Mouse (Mus musculus) ES-Bruce4 (cell line): Measurements from ENCODE around the gene Tfeb.

ENCODE experiments used
- CTCF ChIP-seq: IDR thresholded peaks from one replicate; pipeline ENCODE4 v1.8.1; 2011; ENCODE audit warnings: low read depth, low read length
- EP300 ChIP-seq: IDR thresholded peaks from 2 replicates; pipeline ENCODE4 v1.6.1; 2011; ENCODE audit warnings: low read depth, low read length; ENCODE audit not compliant: insufficient read depth
- POLR2A ChIP-seq: IDR thresholded peaks from one replicate; pipeline ENCODE4 v1.8.1; 2011; ENCODE audit warnings: low read length; ENCODE audit not compliant: insufficient read depth

DNA sequence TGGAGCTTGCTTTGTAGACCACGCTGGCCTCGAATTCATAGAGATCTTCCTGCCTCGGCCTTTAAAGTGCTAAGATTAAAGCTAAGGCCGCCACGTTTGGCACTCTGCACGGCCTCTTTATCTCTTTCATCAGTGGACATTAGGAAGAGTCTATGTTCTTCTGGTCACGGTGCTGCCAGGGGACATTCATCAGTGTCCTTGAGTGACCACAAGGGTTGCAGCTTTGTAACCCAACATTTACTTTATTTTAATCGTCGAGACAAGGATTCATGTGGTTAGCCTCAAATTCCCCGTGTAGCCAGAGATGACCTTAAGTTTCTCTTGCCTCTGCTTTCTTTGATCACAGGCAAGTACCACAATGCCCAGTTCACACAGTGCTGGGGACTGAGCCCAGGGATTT, 43.6 kb downstream of the Tfeb start:
- TF ChIP-seq POLR2A (no peak), CTCF (no peak), EP300 (no peak)
